Mouse (Mus musculus): ENCODE results near the gene Eif4enif1.
"Not testable (repeated sequence)": the region's sequence is repeated elsewhere in the genome, so short reads cannot be mapped to it uniquely, and the experiment has no call there.

DNA sequence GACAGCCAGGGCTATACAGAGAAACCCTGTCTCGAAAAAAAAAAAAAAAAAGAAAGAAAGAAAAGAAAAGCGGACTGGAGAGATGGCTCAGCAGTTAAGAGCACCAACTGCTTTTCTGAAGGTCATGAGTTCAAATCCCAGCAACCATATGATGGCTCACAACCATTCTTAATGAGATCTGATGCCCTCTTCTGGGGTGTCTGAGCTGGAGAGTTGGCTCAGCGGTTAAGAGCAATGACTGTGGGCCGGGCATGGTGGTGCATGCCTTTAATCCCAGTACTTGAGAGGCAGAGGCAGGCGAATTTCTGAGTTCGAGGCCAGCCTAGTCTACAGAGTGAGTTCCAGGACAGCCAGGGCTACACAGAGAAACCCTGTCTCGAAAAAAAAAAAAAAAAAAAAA is 1.6 kb upstream of the Eif4enif1 start:
- not testable (repeated sequence) for TF ChIP-seq CTCF (IDR thresholded peaks at IDR 0.05; ENCODE audit: control insufficient read depth, insufficient read depth, low read length); POLR2A (IDR thresholded peaks at IDR 0.05; ENCODE audit: borderline replicate concordance, control insufficient read depth, low read depth, low read length)
